Mouse (Mus musculus) telencephalon, adult 2 months (tissue): ENCODE results near the gene Fbxo40.

Source experiments
- DNase-seq: peaks from one replicate; pipeline ENCODE4 v3.0.0-alpha.2; 2011; ENCODE audit warnings: low read depth, low spot score

Gene Fbxo40

DNA sequence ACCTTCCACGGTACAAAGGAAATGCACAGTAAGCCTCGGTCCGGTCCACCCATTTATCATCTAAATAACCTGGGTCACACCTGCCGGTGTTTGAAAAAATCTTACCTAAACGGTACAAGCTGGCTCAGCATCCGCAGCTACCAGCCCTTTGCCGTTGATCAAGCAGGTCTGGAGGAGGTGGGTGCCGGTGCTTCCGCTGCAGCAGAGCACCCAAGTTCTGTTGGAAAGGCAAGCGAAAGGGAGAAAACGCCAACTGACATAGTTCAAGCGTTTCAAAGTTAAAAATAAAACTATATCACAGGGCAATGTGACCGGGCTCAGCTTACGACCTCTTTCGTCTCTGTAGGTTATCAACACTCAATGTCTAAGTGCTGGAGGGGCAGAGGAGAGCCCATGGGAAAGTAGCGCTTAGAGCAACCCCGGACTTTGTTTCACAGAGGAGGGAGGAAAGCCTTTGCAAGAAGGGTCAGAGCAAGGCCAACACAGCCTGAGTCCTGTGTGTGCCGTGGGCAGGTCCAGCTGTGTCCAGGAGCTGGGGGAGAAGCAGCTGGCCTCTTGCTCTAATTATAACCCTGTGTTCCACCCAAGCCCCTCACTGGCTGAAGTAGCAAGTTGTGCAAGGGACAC lies at the start of gene Fbxo40:
Gene Fbxo40, minus strand, starts transcription at position 469 of the 627 bp plus-strand sequence.
- no peak for DNase-seq

DNA sequence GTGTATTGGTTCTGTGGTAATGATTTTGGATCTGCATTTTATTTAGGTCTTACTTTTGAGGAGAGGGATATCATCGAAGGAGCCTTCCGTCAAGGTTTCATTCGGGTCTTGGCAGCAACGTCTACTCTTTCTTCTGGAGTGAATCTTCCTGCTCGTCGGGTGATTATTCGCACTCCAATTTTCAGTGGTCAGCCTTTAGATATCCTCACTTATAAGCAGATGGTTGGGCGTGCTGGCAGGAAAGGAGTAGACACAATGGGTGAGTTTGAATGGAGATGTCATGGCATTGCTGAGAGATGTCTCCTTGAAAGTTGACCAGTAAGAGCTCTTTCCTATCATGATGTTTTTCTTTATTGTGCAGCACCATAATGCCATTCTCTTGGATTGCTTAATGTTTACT lies 44.5 kb upstream of the Fbxo40 start:
- DNase-seq, result no peak

DNA sequence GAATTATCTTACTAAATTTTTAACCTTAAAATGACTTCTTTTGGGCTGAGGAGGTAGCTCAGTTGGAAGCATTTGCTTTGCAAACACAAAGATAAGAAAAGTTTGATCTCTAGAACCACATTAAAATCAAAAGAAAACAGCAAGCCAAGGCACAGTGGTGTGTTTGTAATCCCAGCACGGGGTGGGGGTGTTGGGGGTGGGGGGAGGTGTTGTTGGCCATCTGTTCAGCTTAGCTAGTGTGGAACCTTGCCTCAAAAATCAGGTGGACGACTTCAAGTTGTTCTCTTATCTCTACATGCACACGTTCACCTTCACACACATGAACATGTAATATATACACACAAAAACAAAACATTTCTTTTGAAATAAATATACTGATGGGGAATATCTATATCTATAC lies 41.7 kb upstream of the Fbxo40 start:
- DNase-seq, result no peak

DNA sequence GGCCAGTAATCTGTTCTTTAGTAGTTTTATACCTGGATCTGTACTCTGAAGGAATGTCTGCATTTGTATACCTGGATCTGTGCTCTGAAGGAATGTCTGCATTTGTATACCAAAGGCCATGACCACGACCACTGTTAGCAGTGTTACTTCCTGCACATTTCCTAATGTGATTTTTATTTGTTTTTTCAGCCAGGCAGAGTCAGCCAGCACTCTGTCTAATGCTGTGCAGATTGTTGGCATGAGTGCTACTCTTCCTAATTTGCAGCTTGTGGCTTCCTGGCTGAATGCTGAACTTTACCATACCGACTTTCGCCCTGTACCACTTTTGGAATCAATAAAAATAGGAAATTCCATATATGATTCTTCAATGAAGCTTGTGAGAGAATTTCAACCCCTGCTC lies 37.3 kb upstream of the Fbxo40 start:
- DNase-seq, result no peak

DNA sequence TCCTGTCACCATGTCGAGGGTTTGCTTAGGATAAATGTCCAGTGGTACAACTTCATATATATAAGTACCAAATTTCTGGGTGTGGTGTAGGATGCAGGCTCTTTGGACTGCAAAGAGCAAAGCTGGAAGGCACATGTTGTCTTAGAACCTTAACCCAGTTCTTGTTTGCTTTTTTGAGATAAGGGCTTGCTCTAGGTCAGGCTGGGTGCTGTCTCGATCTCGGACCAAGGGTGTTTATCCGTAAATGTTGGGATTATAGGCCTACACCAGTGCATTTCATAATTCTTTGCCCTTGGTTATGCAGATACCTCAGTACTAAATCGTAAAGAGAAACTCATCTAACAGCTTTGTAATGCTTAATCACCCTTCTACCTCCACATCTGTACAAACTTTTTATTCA lies 22.1 kb upstream of the Fbxo40 start:
- DNase-seq, result no peak

DNA sequence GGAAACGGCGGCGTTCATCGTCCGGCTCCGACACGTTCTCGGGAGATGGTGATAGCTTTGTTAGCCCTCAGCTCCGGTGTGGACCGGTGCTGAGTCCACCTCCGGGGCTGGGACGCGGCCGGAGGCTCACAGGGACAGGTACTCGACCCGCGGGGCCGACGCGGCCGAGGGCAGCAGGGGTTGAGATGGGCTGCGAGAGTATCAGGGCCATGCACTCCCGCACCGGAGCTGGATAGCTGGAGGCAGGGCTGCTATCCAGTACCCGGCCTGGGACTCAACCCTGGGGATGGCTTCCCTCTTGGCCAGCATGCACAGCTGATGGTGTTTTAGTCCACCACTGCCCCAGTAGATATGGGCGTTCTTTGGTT lies 21.6 kb upstream of the Fbxo40 start:
- DNase-seq, result no peak

DNA sequence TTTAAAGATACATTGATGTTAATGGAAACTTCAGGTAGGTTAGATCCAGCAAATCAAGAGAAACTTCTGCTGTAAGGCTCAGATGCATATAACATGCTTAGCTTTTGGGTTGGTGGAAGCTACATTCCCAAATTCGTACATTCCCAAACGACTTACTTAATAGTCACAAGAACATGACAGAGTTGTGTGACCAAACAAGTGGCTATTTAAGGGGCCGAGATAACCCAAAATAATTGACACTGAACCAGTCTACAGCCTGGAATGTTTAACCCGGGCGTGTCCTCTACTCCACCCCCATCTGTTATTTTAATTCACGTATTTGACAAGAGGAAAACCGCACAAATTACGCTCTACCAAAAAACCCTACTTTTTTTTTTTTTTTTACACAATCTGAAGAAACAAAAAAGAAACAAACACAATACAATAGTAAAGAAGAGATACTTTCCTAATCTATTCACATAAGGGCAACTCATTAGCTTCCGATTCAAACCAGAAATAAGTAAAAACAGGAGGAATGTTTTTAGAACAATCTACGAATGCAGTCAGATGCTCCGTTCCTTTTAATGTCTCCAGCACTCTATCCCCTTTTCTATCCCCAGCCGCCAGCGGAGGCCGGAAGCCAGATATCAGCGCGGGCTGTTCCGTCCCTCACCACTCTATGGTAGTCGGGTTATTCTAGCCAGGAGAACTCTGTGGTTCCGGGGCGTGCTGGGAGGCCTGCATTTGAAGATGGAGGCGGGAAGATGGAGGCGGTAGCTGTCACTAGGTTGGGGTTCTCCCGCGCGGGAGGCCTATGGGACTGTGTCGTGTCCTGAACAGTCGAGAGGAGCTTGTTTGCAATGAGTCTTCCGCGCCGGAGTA lies 21.0 kb upstream of the Fbxo40 start, which contains the start of gene Polq:
Gene Polq, plus strand, starts transcription at position 726 of the 861 bp plus-strand sequence.
- peak; percentile 89 for DNase-seq

DNA sequence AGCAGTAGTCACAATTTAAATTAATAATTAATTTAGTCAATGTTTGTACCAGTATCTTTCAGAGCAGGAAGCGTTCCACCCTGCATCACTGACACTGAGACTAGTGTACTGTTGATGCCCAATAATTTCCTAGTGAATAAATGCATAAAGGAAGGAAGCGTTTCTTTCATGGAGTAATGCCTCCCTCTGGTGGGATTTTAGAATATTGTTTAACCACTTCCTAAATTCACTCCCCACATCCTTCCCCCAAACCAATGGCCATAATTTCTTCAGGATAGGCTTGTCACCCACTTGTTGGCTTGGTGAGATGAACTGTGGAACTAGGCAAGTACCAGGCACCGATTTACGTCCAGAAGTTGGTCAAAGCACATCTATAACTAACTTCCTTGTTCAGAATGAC lies 20.1 kb upstream of the Fbxo40 start:
- DNase-seq, result peak; percentile 68

DNA sequence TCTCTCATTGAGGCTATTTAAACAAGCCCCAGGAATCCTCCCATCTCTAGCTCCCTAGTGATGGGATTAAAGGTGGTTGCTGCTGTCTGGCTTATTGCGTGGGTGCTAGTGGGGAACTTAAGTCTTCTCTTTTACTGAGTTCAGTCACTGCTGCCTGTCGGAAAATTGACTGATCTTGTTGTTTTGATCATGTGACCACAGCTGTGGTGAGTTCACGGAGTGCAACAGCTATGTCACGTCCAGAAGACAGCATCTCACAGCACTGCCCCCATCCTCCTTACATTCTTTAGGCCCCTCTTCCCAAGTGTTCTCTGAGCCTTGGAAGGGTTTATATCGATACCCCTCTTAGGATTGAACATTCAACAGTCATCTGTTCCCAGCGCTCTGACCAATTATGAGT lies 19.0 kb upstream of the Fbxo40 start:
- DNase-seq, result no peak

DNA sequence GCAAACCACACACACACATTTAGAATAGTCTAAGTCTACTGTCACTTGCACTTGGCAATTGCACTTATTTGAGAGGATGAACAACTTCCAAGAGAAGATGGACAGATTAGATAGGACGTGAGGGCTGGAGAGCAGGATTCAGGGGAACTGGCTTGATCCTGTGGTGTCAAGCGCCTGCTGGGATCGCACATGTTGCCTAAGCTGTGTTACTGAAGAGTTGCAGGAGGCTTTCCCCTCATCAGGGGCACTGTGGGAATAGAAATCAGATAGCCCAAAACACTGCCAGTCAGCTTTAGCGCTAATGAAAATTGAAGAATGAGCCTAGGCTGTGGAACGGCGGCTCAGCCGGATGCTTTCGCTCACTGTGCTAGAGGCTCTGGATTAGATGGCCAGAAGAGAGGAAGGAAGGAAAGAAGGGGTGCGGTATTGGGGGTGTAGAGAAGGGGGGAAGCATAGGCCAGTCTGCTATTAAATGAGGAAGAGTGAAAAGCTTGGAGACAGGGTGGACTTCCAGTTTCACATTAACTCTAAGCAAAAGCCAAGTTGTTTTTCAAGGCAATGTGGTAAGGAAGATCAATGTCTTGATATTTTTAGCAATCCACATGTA lies 9.2 kb upstream of the Fbxo40 start:
- DNase-seq, result no peak

DNA sequence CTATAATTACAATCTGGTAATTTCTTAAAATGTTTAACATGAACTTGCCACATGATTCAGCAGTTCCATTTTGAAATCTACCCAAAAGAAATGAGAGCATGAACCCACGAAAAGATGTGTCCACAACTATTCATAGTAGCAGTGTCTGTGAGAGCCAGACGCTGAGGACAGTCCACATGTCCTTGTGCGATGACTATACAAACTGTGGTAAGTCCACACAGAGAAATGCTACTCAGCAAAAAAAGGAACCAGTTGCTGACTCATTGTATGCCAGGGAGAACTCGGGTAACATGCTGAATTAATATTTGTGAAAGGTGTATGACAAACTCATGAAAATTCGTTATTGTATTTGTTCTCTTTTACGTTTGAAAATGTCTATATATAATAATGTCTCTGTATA lies 7.4 kb upstream of the Fbxo40 start:
- DNase-seq, result no peak

DNA sequence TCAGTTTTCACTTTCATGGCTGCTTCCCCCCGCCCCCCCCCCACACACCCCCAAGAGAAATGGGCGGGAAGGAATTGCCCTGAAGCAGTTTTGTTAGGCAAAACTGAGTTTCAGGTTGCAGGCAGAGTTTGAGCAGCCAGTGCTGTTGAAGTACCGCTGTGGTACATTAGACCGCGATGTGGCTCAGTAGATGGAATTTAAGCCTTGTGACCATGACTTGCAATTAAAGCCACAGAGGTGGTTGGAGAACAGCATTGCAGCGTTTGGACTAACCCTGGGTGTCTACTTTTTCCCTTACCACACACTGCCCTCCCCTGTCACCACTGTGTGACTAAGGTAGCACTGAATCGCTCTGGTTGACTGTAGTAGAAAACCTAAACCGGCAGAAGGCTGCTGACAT lies 774 bp downstream of the Fbxo40 start:
- DNase-seq, result no peak

DNA sequence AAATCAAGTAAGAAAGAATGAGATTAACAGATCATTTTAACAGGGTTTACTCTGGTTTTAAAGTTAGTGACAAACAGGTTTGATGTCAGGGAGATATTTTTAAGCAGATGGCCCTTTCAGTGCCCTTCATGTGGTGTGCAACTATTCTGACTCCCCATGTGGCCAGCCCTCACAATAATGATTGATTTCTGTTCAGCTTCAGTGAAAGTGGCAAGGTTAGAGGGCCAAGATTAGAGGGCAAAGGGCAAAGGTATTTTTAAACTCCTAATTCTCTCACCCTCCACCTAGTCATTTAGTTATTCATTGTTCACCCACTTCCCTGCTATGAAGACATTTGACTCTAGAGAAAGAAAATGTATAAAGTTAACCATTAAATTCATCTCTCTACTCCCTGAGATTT lies 2.2 kb downstream of the Fbxo40 start:
- DNase-seq, result no peak

DNA sequence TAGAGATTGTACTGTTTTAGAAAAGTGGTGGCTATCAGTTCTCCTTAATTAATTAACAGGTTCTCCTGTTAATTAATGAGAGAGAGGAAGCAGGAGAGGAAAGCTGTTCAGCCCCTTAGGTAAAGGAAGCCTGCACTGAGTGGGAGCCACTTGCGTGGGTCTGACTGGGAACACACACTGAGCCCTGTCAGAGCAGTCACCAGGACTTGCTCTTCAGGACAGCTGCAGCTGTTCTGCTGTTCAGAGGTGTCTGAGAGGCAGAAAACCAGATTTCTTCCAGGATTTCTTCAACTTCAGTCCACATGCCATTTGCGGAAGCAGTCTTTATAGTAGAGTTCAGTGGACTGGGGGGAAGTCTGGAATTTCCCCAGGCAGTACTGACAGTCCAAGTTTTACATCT lies 2.9 kb downstream of the Fbxo40 start:
- no peak for DNase-seq

DNA sequence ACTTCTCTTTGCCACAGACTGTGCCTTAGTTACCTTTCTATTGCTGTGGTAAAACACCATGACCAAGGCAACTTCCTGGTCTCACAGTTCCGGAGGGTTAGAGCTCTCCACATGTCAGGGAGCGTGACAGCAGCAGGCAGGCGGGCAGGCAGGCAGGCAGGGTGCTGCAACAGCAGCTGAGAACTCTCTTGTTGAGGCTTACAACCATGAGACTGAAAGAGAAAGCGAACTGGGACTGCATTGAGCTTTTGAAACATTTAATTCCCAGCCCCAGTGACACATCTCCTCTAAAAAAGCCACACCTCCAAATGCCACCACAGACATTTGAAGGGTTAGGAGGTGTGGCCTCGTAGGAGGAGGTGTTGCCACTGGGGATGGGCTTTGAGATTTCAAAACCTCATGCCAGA lies 4.6 kb downstream of the Fbxo40 start:
- DNase-seq, result no peak

DNA sequence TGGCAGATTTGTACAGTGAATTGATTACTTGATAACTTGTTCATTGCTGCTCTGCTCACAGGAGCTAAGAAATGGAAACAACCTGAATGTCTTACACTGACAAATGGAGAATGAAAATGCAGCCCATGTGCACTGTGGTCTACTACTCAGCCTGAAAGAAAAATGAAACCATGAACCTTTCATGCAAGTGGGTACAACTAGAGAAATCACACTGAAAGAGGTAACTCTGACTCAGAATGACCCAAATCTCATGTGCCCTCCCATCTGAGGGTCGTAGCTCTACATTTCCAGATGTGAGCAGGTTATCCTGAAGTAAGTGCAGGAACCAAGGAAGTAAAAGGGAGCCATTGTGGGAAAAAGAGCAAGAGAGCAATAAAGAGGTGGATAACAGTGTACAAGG lies 6.5 kb downstream of the Fbxo40 start:
- DNase-seq, result no peak

DNA sequence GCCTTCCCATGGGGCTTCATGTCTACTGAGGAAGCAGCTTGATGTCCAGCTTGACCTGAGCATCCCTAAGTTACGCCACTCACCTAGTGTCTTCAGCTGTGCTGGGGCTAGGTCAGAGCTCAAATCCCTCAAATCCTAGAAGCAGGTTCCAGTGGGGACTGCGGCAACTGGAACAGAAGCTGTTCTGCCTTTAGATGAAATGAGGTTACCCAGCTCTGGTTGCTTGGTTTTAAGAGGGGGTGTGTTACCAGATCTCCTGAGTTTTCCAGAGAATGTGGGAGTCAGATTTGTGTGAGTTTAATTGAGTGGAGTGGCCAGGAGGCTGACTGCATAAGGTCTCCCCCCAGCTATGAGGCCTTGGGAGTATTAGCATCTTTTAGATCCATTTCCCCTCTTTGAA lies 11.1 kb downstream of the Fbxo40 start:
- no peak for DNase-seq

DNA sequence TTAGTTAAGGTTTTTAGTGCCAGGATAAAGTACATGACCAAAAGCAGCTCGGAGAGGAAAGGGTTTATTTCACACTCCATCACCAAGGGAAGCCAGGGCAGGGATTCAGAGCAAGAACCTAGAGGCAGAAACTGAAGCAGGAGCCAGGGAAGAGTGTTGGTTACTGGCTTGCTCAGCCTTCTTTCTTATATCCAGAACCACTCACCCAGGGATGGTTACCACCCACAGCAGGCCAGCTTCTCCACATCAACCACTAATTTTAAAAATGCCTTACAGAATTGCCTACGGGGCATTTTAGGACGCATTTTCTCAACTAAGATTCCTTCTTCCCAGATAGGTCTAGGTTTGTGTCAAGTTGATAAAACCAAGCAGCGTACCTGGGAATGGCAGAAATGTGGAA lies 26.9 kb downstream of the Fbxo40 start:
- DNase-seq, result no peak

DNA sequence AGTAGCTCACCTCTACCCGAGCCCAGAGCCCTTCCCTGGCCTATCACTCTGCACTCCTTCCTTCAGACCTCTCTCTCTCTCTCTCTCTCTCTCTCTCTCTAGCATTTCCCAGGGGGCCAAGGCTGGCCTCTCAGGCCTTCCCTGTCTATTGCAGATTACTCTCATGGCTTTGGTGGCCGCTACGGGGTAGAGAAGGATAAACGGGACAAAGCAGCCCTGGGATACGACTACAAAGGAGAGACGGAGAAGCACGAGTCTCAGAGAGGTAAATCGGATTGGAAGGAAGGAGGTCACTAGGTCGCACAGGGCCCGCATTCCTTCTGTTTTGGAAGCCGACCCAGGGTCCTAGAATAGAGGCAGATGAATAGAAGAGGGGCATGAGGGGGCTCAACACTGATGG lies 35.2 kb downstream of the Fbxo40 start:
- DNase-seq, result no peak

DNA sequence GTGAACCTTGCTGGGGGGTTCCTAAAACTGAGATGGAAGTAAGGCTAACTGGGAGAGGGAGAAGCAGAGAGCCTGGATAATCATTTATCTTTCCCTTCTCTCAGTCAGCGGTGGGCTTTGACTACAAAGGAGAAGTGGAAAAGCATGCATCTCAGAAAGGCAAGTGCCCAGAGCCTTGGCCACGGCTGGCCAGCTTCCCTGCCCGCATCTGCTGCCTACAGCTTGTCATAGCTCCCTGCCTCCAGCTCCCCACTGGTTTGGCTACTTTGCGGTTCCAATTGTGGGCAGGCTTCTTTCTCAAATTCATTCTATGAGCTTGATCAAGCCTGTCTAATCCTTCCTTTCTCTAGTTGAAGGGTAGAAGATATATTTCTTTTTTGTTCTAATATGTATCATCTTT lies 39.2 kb downstream of the Fbxo40 start:
- DNase-seq, result no peak

DNA sequence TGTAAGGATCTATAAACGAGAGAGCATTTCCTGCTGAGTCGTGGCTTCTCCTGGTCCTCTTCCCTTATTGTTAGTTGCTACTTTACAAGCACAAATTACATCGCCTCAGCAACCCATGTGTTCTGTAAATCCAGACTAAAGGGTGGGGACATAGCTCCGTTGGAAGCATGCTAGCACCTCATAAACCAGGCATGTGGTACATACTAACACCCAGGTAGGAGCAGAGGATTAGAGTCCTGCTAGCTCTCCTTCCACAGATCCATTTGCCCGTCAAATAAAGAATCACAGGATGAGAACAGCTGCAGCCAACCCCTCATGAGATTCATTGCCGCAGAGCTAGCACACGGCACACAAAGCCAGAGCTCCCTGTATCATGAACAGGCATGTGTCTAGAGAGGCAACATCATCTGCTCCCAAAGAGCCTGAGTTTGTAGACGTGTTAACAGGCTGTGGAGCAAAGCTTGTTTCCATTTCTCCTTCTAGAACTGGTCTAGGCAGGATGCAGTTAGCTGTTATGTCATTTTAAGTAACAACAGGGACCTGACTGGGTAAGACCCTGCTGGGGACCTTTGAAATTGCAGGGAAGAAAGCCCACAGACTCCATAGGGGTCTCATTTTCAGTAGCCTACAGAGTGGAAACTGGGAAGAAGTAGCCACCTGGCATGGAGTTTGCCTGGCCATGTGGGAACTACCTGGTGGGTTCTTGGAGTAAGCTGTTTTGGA lies 40.5 kb downstream of the Fbxo40 start:
- no peak for DNase-seq

DNA sequence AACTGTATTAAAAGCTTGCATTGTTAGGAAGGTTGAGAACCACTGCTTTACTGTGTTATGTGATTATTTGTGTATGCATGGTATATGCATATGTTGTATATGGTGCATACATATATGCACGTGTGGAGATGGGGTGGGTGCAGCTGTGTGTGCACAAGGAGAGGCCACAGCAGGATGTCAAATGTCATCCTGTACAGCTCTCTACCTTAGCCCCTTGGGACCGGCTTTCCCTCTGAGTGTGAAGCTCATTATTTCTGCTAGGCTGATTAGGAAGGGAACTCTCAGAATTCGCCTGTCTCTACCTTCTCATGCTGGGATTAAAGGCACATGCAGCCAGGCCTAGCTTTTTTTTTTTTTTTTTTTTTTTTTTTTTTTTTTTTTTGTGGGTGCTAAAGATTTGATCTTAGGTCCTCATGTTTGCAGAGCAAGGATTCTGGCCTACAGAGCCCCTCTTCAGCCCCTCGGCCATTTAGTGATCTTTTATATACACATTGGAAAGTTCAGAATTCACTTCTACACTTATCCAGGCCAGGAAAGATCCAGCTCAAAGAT lies 42.5 kb downstream of the Fbxo40 start:
- DNase-seq, result no peak
